Mouse (Mus musculus) heart, adult 2 months (tissue): ENCODE measurements around the gene Gm5678. TPM values are rescaled to one million over a fixed set of nuclear protein-coding genes. Genes with fewer than 3 reads are reported as not detected.
"Not testable (repeated sequence)": the region's sequence is repeated elsewhere in the genome, so short reads cannot be mapped to it uniquely, and the experiment has no call there.

Source experiments
- DNase-seq, 2 experiments: peaks; one replicate each; pipeline ENCODE4 v3.0.0; 2021
- H3K27ac ChIP-seq: fragments of 200-600 bp; 2 replicates; pipeline ENCODE4 v1.8.1; 2022
- H3K27me3 ChIP-seq: fragments of 200-500 bp; 2 replicates; pipeline ENCODE4 v1.6.1; 2012; ENCODE audit warnings: mild to moderate bottlenecking, low read length, inconsistent platforms, mixed read lengths; ENCODE audit not compliant: control insufficient read depth, insufficient read depth
- H3K36me3 ChIP-seq: fragments of 200-500 bp; 2 replicates; pipeline ENCODE4 v1.6.1; 2012; ENCODE audit warnings: low read length, inconsistent platforms; ENCODE audit not compliant: control insufficient read depth, insufficient read depth
- H3K4me1 ChIP-seq: fragments of 200-500 bp; 2 replicates; pipeline ENCODE4 v1.6.1; 2011; ENCODE audit warnings: low read length; ENCODE audit not compliant: control insufficient read depth, insufficient read depth
- H3K4me3 ChIP-seq: fragments of 200-600 bp; 2 replicates; pipeline ENCODE4 v1.8.1; 2022
- H3K79me2 ChIP-seq: fragments of 200-500 bp; replicated peaks from 2 replicates; pipeline ENCODE4 v1.6.1; 2012; ENCODE audit warnings: mild to moderate bottlenecking, inconsistent platforms, low read length, moderate library complexity, mixed read lengths; ENCODE audit not compliant: control insufficient read depth, insufficient read depth
- H3K9ac ChIP-seq: fragments of 200-500 bp; 2 replicates; pipeline ENCODE4 v1.6.1; 2012; ENCODE audit warnings: low read depth, mild to moderate bottlenecking, control low read depth, inconsistent platforms, low read length, mixed read lengths
- CTCF ChIP-seq: fragments of 200-600 bp; IDR thresholded peaks from 2 replicates; pipeline ENCODE4 v1.8.1; 2022; ENCODE audit warnings: antibody characterized with exemption, mild to moderate bottlenecking, moderate library complexity
- EP300 ChIP-seq: fragments of 200-500 bp; IDR thresholded peaks from 2 replicates; pipeline ENCODE4 v1.6.1; 2011; ENCODE audit warnings: low read depth, low read length, control low read depth; ENCODE audit not compliant: insufficient read depth
- POLR2A ChIP-seq: fragments of 200-500 bp; IDR thresholded peaks from 2 replicates; pipeline ENCODE4 v1.6.1; 2011; ENCODE audit warnings: mild to moderate bottlenecking, low read depth, low read length, control low read depth; ENCODE audit not compliant: insufficient read depth
- WGBS: fragments of 180-500 bp; shearing (Covaris S2); methylation state at CpG from one replicate; pipeline ENCODE4 v1.1.7; 2018; 5-methylcytosine and 5-hydroxymethylcytosine counted together
- intact Hi-C: fragments of 180-260 bp; cut with DNase I; formaldehyde crosslinking; loops from one replicate; pipeline ENCODE4 v1.15.1; 2025
- polyA plus RNA-seq: library from polyadenylated mRNA; depleted of rRNA; stranded (reverse); fragments of >200 nt; gene quantifications from 2 replicates; pipeline ENCODE4 v1.2.3, GENCODE M21; 2012
- total RNA-seq, 2 experiments: library from RNA; stranded (reverse); gene quantifications; 2 replicates each; pipeline ENCODE4 v1.2.3; 2021

Gene Gm5678
- total and polyA plus RNA-seq, 3 experiments = 1.6 to 2.5 TPM; not detected in 1

GRCm38 (mm10) chr16:93615118-93615870, 12.6 kb upstream of the Gm5678 start:
- DNase-seq = peak; percentile 56 to 78
- Histone ChIP-seq H3K27ac (no peak overlapping the region), H3K4me1 (no peaks in the 10 kb centered on the region), H3K36me3 (no peaks in the 10 kb centered on the region), H3K9ac (no peak overlapping the region), H3K27me3 (no peaks in the 10 kb centered on the region), H3K79me2 (no peaks in the 10 kb centered on the region), H3K4me3 (no peak overlapping the region)
- intact Hi-C loops = loop anchor here (10.0 kb wide), 1 partner anchor 150 kb away; no protein-coding TSS in a partner anchor
- peak; percentile 86 for TF ChIP-seq CTCF
- TF ChIP-seq EP300 = 0 out of 2 replicates have a peak, but pooled peaks have one; percentile 32
- TF ChIP-seq POLR2A = no peak
- 22% methylated on average over 5 of the region's 5 CpGs for WGBS

- H3K9ac ChIP-seq, DNase-seq, H3K36me3 ChIP-seq, H3K4me1 ChIP-seq, intact Hi-C loops, H3K4me3 ChIP-seq, H3K79me2 ChIP-seq, H3K27ac ChIP-seq, H3K27me3 ChIP-seq: not testable (repeated sequence)
- 74% methylated on average over 4 of the region's 4 CpGs for WGBS
These were observed 4.1 kb upstream of the Gm5678 start for GRCm38 (mm10) chr16:93623759-93624158.

- Histone ChIP-seq H3K27ac (no peak overlapping the region), H3K4me3 (no peak overlapping the region), H3K9ac (no peak overlapping the region), H3K36me3 (no peaks in the 10 kb centered on the region), H3K79me2 (no peaks in the 10 kb centered on the region), H3K27me3 (no peaks in the 10 kb centered on the region), H3K4me1 (no peaks in the 10 kb centered on the region)
- TF ChIP-seq EP300 (no peak), CTCF (no peak), POLR2A (no peak)
- intact Hi-C loops = no loop called here
- 76% methylated on average over 4 of the region's 4 CpGs for WGBS
- no peak for DNase-seq
These were observed 3.2 kb upstream of the Gm5678 start for GRCm38 (mm10) chr16:93624671-93625070.

GRCm38 (mm10) chr16:93626745-93627144, 1.2 kb upstream of the Gm5678 start:
- Histone ChIP-seq H3K4me3 (no peak overlapping the region), H3K27me3 (no peaks in the 10 kb centered on the region), H3K36me3 (no peaks in the 10 kb centered on the region), H3K27ac (no peak overlapping the region), H3K4me1 (no peaks in the 10 kb centered on the region), H3K9ac (no peak overlapping the region), H3K79me2 (no peaks in the 10 kb centered on the region)
- WGBS = 3% methylated on average over 1 of the region's 1 CpGs
- no peak for DNase-seq
- intact Hi-C loops = no loop called here
- peak; percentile 64 for TF ChIP-seq CTCF
- no peak for TF ChIP-seq EP300

- Histone ChIP-seq H3K36me3 (no peaks in the 10 kb centered on the region), H3K4me3 (no peak overlapping the region), H3K4me1 (no peaks in the 10 kb centered on the region), H3K9ac (no peak overlapping the region), H3K79me2 (no peaks in the 10 kb centered on the region), H3K27me3 (no peaks in the 10 kb centered on the region), H3K27ac (no peak overlapping the region)
- intact Hi-C loops = no loop called here
- TF ChIP-seq CTCF = no peak
- TF ChIP-seq POLR2A = no peak
- no peak for TF ChIP-seq EP300
- DNase-seq = no peak
- 36% methylated on average over 4 of the region's 4 CpGs for WGBS
These were observed 16.1 kb downstream of the Gm5678 start for GRCm38 (mm10) chr16:93644006-93644405.

- Histone ChIP-seq H3K9ac (no peak overlapping the region), H3K36me3 (no peaks in the 10 kb centered on the region), H3K27ac (no peak overlapping the region), H3K79me2 (no peaks in the 10 kb centered on the region), H3K4me3 (no peak overlapping the region), H3K4me1 (no peaks in the 10 kb centered on the region), H3K27me3 (no peaks in the 10 kb centered on the region)
- WGBS = 66% methylated on average over 5 of the region's 5 CpGs
- intact Hi-C loops = no loop called here
- DNase-seq = no peak
- TF ChIP-seq CTCF (no peak), POLR2A (no peak), EP300 (no peak)
These were observed 20.7 kb downstream of the Gm5678 start for GRCm38 (mm10) chr16:93648441-93649183.
